Mouse (Mus musculus) lung, adult 2 months (tissue): ENCODE results near the gene Eps8l2. TPM values are rescaled to one million over a fixed set of nuclear protein-coding genes. Genes with fewer than 3 reads are reported as not detected.

Experiments
- DNase-seq: peaks from one replicate; pipeline ENCODE4 v3.0.0; 2022
- H3K4me1 ChIP-seq: fragments of 200-500 bp; 2 replicates; pipeline ENCODE4 v1.6.1; 2011; ENCODE audit warnings: low read length; ENCODE audit not compliant: control insufficient read depth, insufficient read depth
- H3K4me3 ChIP-seq: fragments of 200-500 bp; replicated peaks from 2 replicates; pipeline ENCODE3; 2011; ENCODE audit warnings: low read depth, mild to moderate bottlenecking, control low read depth, low read length; ENCODE audit errors: extremely low read depth
- CTCF ChIP-seq: fragments of 200-500 bp; IDR thresholded peaks from 2 replicates; pipeline ENCODE4 v1.5.1; 2011; ENCODE audit warnings: mild to moderate bottlenecking, low read length, control low read depth; ENCODE audit not compliant: insufficient read depth
- POLR2A ChIP-seq: fragments of 200-500 bp; IDR thresholded peaks from 2 replicates; pipeline ENCODE4 v1.6.1; 2011; ENCODE audit warnings: low read depth, mild to moderate bottlenecking, control low read depth, low read length, borderline replicate concordance; ENCODE audit errors: extremely low read depth
- WGBS: fragments of 180-500 bp; shearing (Covaris S2); methylation state at CpG from one replicate; pipeline ENCODE4 v1.1.7; 2018; 5-methylcytosine and 5-hydroxymethylcytosine counted together
- polyA plus RNA-seq: library from polyadenylated mRNA; depleted of rRNA; stranded (reverse); fragments of >200 nt; gene quantifications from 2 replicates; pipeline ENCODE4 v1.2.3, GENCODE M21; 2012

Eps8l2 gene
- polyA plus RNA-seq, 1 experiment = 143 TPM

- 87% methylated on average over 1 of the region's 1 CpGs for WGBS
- DNase-seq = no peak
- H3K4me1 ChIP-seq = no peaks in the 10 kb centered on the region
- no peak overlapping the region for H3K4me3 ChIP-seq
- no peak for TF ChIP-seq POLR2A
- no peak for TF ChIP-seq CTCF
Observed at GRCm38 (mm10) chr7:141302702-141303268, 35.9 kb upstream of the Eps8l2 start.

- no peak overlapping the region for H3K4me3 ChIP-seq
- TF ChIP-seq CTCF (no peak), POLR2A (no peak)
- no peaks in the 10 kb centered on the region for H3K4me1 ChIP-seq
- DNase-seq = no peak
- WGBS = 85% methylated on average over 4 of the region's 4 CpGs
Observed at GRCm38 (mm10) chr7:141304537-141304936, 34.1 kb upstream of the Eps8l2 start.

- Histone ChIP-seq H3K4me3 (no peak overlapping the region), H3K4me1 (no peaks in the 10 kb centered on the region)
- no peak for DNase-seq
- TF ChIP-seq POLR2A = no peak
- no peak for TF ChIP-seq CTCF
- 84% methylated on average over 2 of the region's 2 CpGs for WGBS
Observed at GRCm38 (mm10) chr7:141314416-141314815, 24.3 kb upstream of the Eps8l2 start.

GRCm38 (mm10) chr7:141315076-141315475, 23.6 kb upstream of the Eps8l2 start:
- DNase-seq = no peak
- 83% methylated on average over 8 of the region's 8 CpGs for WGBS
- Histone ChIP-seq H3K4me1 (no peaks in the 10 kb centered on the region), H3K4me3 (no peak overlapping the region)
- TF ChIP-seq CTCF (no peak), POLR2A (no peak)

DNA sequence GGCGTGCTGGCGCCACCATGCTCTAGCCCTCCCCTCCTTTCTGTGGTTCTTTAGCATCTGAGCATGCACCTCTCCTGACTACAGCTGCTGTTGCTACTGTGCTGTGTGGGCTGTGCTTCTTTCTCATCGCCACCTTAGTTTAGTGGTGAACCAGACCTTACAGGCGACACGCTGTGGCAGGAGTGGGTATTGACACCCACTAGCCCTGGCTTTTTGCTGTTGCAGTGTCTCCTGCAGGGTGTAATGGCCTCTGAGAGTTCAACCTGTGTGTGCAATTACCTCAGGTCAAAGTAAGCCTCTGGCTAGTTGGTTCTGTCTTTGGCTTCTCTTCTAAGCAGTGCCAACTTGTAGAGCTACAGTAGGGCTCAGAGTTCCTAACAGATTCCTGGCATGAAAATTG, 22.7 kb upstream of the Eps8l2 start:
- TF ChIP-seq CTCF = peak; percentile 64
- no peak for TF ChIP-seq POLR2A
- no peak overlapping the region for H3K4me3 ChIP-seq
- DNase-seq = peak; percentile 34
- 73% methylated on average over 5 of the region's 5 CpGs for WGBS
- no peaks in the 10 kb centered on the region for H3K4me1 ChIP-seq

GRCm38 (mm10) chr7:141317619-141318132, 21.0 kb upstream of the Eps8l2 start:
- 70% methylated on average over 1 of the region's 1 CpGs for WGBS
- DNase-seq = no peak
- H3K4me1 ChIP-seq = no peaks in the 10 kb centered on the region
- TF ChIP-seq POLR2A (no peak), CTCF (no peak)
- H3K4me3 ChIP-seq = no peak overlapping the region

DNA sequence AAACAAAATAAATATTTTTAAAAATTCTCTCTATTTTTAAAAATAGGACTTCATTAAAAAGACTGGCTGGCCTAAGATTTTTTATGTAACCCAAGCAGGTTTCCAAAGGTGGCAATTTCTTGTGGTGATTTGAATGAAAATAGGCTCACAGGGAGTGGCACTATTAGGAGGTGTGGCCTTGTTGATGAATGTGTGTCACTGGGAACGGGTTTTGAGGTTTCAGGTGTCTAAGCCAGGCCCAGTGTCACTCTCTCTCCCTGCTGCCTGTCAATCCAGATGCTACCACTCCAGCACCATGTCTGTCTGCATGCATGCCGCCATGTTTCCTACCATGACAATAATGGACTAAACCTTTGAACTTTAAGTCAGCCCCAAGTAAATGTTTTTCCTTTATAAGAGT, 19.2 kb upstream of the Eps8l2 start:
- Histone ChIP-seq H3K4me1 (no peaks in the 10 kb centered on the region), H3K4me3 (no peak overlapping the region)
- TF ChIP-seq POLR2A = no peak
- TF ChIP-seq CTCF = no peak
- no peak for DNase-seq
- 73% methylated on average over 2 of the region's 2 CpGs for WGBS

DNA sequence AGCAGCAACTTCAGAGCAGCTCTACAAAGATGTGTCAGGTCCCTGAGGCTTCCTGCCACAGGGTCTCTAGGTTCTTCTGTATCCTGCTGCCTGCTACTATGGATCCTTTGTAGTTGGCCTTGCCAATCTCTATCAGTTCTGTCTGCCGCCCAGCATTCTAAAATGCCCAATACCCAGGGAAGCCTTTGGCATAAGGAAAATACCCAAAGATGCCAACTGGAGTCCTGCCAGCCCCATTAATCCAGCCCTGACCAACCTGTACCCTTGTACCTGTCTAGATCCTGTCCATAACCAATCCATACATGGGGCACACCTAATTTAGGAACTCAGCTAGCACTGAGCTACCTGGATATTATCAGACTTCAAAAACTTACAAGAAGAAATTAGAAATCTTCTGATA, 14.0 kb upstream of the Eps8l2 start:
- TF ChIP-seq CTCF (no peak), POLR2A (no peak)
- no peak overlapping the region for H3K4me3 ChIP-seq
- DNase-seq = no peak
- peaks cover 15% of the 10 kb centered on the region for H3K4me1 ChIP-seq
- WGBS = 59% methylated on average over 1 of the region's 1 CpGs

GRCm38 (mm10) chr7:141326546-141327446, 11.9 kb upstream of the Eps8l2 start:
- H3K4me1 ChIP-seq = peaks cover 15% of the 10 kb centered on the region
- peak; percentile 28 for DNase-seq
- WGBS = 4% methylated on average over 35 of the region's 35 CpGs
- no peak for TF ChIP-seq POLR2A
- TF ChIP-seq CTCF = no peak
- H3K4me3 ChIP-seq = peak overlapping the region; percentile 71
